Mouse (Mus musculus) G1E (cell line): ENCODE results near the gene Atrnl1. TPM values are rescaled to one million over a fixed set of nuclear protein-coding genes. Genes with fewer than 3 reads are reported as not detected.

Source experiments
- ATAC-seq: 2 replicates; pipeline ENCODE4 v1.8.0; 2016; ENCODE audit warnings: mild to moderate bottlenecking; ENCODE audit not compliant: insufficient number of reproducible peaks, poor library complexity, low FRiP score, severe bottlenecking; ENCODE audit errors: extremely low read depth
- DNase-seq: peaks from one replicate; pipeline ENCODE4 v3.0.0; 2012; ENCODE audit warnings: low spot score
- H3K27me3 ChIP-seq: 2 replicates; pipeline ENCODE4 v1.6.1; 2012; ENCODE audit warnings: mild to moderate bottlenecking, low read length, inconsistent platforms; ENCODE audit not compliant: insufficient read depth
- H3K36me3 ChIP-seq: replicated peaks from 2 replicates; pipeline ENCODE3; 2012; ENCODE audit warnings: mild to moderate bottlenecking, inconsistent platforms
- H3K4me1 ChIP-seq: 2 replicates; pipeline ENCODE4 v1.6.1; 2012; ENCODE audit warnings: low read depth, low read length, inconsistent platforms, mixed read lengths; ENCODE audit not compliant: insufficient read depth
- H3K4me3 ChIP-seq: 2 replicates; pipeline ENCODE4 v1.5.1; 2012; ENCODE audit warnings: low read depth, mild to moderate bottlenecking, inconsistent platforms, low read length, moderate library complexity, mixed read lengths
- H3K9me3 ChIP-seq: replicated peaks from 2 replicates; pipeline ENCODE4 v1.6.1; 2012; ENCODE audit warnings: inconsistent platforms
- CTCF ChIP-seq: IDR thresholded peaks from 2 replicates; pipeline ENCODE4 v1.5.1; 2012; ENCODE audit warnings: low read depth, low read length, inconsistent platforms, mixed read lengths
- GATA1 ChIP-seq: IDR thresholded peaks from 2 replicates; pipeline ENCODE4 v1.6.1; 2012; ENCODE audit warnings: borderline replicate concordance, low read length, inconsistent platforms, mixed read lengths
- GATA2 ChIP-seq: IDR thresholded peaks from 2 replicates; pipeline ENCODE4 v1.6.1; 2012; ENCODE audit warnings: low read depth, low read length, inconsistent platforms, borderline replicate concordance
- POLR2AphosphoS5 ChIP-seq: IDR thresholded peaks from 2 replicates; pipeline ENCODE4 v1.6.1; 2012; ENCODE audit warnings: low read depth, low read length, inconsistent platforms; ENCODE audit not compliant: insufficient replicate concordance
- TAL1 ChIP-seq: conservative IDR thresholded peaks from 2 replicates; pipeline ENCODE4 v1.6.1; 2012; ENCODE audit warnings: low read depth, low read length, inconsistent platforms, mixed read lengths
- polyA plus RNA-seq: library from polyadenylated mRNA; stranded (reverse); fragments of >175 nt; gene quantifications from 2 replicates; pipeline ENCODE4 v1.2.3, GENCODE M21; 2012
- total RNA-seq, 2 experiments: library from RNA; stranded (forward) in 1 of 2; stranded (reverse) in 1 of 2; fragments of 200-1000 nt in 1 of 2; fragments of >200 nt in 1 of 2; fragmentation: Nextera tagmentation in 1 of 2; gene quantifications; 2 replicates each; pipeline ENCODE4 v1.2.3; 2014 to 2017

The Atrnl1 gene
- total and polyA plus RNA-seq, 3 experiments: 0.52 to 5.8 (median 3.2) TPM

DNA sequence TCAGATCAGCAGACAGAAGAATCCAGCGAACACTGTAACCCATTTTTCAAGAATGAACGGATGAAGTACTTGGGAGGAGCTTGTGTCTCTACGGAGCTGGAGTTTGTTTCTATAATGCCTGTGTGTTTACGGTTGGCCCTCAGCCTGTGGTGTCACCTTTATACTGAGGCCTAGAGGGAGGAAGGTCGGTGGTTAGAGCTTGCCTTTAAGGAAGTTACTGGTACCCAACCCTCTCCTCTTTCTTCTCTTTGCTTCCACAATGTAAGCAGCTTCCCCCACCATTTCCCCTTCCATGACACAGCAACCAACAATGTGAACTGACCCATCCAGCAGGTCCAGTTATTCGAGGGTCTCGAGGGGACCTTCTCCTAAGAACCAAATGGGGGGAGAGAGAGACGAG, 475.9 kb downstream of the Atrnl1 start:
- ATAC-seq: no peak
- TF ChIP-seq TAL1: no peak
- TF ChIP-seq GATA2: no peak
- no peak for TF ChIP-seq CTCF
- TF ChIP-seq GATA1: no peak
- no peak for TF ChIP-seq POLR2AphosphoS5

DNA sequence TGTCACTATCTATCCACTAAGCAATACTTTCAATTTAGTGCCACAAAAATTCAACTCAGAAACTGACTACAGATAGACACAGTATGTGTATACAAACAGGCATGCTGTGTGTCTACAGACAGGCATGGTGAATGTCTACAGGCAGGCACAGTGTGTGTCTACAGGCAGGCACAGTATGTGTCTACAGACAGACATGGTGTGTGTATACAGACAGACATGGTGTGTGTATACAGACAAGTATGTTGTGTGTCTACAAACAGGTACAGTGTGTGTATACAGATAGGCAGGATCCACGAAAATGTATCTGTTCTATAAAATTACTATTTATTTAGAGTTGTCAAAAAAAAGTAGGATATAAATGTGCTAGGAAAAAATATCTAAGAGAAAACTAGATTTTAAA, 477.1 kb downstream of the Atrnl1 start:
- DNase-seq (no peak), ATAC-seq (no peak)
- no peak for TF ChIP-seq POLR2AphosphoS5
- TF ChIP-seq GATA2: no peak
- no peak for TF ChIP-seq CTCF
- no peak for TF ChIP-seq TAL1
- TF ChIP-seq GATA1: no peak
- Histone ChIP-seq H3K9me3 (peaks cover 40% of the 10 kb centered on the region), H3K27me3 (no peaks in the 10 kb centered on the region), H3K4me3 (no peak overlapping the region), H3K36me3 (no peaks in the 10 kb centered on the region), H3K4me1 (no peaks in the 10 kb centered on the region)

More for the DNA sequence above, 475.9 kb downstream of the Atrnl1 start:
- Histone ChIP-seq H3K4me3 (no peak overlapping the region), H3K9me3 (peaks cover 43% of the 10 kb centered on the region), H3K4me1 (no peaks in the 10 kb centered on the region), H3K36me3 (no peaks in the 10 kb centered on the region), H3K27me3 (no peaks in the 10 kb centered on the region)
- DNase-seq: no peak

DNA sequence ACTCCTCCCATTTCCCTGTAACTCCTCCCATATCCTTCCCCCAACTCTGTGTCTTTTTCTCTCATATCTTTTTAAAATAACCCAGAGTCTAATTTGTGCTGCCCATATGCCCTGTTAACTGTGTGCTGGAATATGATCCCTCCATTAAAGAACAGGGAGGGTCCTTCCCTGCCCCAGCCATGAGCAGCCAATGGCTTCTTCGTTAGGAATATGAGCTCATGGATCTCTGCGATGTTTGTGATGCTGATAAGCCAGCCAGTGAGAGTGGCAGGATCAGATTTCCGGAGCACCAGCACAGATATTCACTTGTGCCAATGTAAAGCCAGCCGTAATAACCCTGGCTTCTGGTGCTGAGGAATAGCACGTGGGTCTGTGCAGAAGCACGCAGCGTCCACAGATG, 477.6 kb downstream of the Atrnl1 start:
- Histone ChIP-seq H3K4me1 (no peaks in the 10 kb centered on the region), H3K4me3 (no peak overlapping the region), H3K36me3 (no peaks in the 10 kb centered on the region), H3K27me3 (no peaks in the 10 kb centered on the region), H3K9me3 (peaks cover 41% of the 10 kb centered on the region)
- ATAC-seq: no peak
- DNase-seq: no peak
- TF ChIP-seq TAL1: no peak
- TF ChIP-seq POLR2AphosphoS5: no peak
- no peak for TF ChIP-seq CTCF
- TF ChIP-seq GATA2: no peak
- no peak for TF ChIP-seq GATA1

DNA sequence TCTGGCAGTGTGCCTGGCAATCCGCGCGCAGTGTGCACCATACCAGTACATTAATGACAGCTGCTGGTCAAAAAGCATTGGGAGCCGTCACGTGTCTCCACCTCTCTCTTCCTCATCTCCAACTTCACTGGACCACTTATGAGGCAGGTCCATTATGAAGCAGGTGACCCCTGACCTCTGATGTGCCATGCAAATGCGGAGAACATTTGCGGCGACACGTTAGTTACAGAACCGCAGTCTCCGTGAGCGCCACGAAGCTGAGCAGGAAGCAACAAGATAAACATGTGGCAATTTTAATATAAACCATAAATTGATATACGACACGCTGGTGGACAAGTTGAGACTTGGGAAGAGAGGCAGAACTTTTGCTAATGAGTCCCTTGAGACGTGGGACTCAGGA, 481.1 kb downstream of the Atrnl1 start:
- no peak for DNase-seq
- TF ChIP-seq POLR2AphosphoS5 (no peak), GATA1 (no peak), CTCF (no peak), GATA2 (no peak), TAL1 (no peak)

DNA sequence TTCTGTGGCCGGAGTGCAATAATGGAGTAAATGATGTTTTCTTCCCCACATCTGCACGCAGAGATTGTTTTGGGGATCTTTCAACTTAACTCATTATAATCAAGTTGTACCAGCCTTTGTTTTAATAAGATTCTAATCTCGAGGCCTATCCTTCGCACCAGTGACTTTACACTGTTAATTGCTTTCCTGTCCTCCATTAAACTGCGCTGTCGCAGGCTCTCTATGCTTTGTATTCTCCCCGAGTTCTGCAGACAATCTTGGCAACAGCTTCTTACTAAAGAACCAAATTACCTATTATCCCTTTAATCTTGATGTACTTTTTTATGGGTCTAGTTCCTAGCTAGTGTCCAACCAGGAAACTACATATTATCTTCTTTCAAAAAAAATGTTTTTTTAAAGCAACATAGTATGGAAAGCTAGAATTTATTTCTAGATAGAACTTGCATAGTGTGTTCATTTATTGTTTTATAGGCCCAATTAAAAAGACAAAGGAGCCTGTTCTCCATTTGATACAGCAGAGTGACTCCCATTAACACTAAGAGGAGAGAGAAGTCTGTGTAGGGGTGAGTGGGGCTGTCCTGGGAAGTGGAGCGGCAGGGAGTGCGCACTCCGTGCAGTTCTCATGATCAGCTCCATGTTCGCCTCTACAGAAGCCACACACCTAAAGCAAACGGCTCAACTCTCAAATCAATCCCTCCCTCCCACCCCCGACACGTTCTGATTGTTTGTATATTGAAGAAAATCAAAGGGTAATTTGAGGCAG, 484.1 kb downstream of the Atrnl1 start:
- DNase-seq: no peak
- Histone ChIP-seq H3K27me3 (no peaks in the 10 kb centered on the region), H3K9me3 (peaks cover 19% of the 10 kb centered on the region; the same call in 1 of the 2 replicates), H3K4me3 (no peak overlapping the region), H3K36me3 (no peaks in the 10 kb centered on the region), H3K4me1 (no peaks in the 10 kb centered on the region)
- TF ChIP-seq POLR2AphosphoS5 (no peak), GATA1 (no peak), CTCF (no peak)
- no peak for ATAC-seq

More for the DNA sequence above, 481.1 kb downstream of the Atrnl1 start:
- Histone ChIP-seq H3K36me3 (no peaks in the 10 kb centered on the region), H3K4me3 (no peak overlapping the region), H3K9me3 (peaks cover 32% of the 10 kb centered on the region), H3K4me1 (no peaks in the 10 kb centered on the region), H3K27me3 (no peaks in the 10 kb centered on the region)
- ATAC-seq: no peak

DNA sequence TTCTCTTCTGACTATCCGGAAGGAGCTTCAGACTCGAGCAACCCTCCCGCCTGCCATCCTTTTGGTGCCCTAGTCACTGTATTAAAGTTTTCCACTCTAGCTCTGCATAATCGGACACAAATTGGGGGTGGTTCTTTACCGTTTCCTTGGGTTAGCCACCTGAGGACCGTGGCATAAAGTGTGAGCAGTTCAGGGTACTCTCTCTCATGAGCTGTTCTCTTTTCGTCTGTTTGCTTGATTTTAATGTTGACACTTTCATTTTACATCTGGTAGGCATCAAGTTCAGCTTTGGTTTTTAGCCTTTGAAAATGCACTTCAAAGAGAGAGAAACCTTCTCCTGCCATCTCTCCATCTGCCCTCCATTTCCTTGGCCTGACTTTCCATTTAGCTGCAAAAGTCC, 484.9 kb downstream of the Atrnl1 start:
- peaks cover 19% of the 10 kb centered on the region for H3K9me3 ChIP-seq
- no peak overlapping the region for H3K4me3 ChIP-seq
- TF ChIP-seq TAL1: no peak
- TF ChIP-seq CTCF: no peak
- TF ChIP-seq POLR2AphosphoS5: no peak
- no peak for TF ChIP-seq GATA2
- no peaks in the 10 kb centered on the region for H3K4me1 ChIP-seq
- no peaks in the 10 kb centered on the region for H3K36me3 ChIP-seq
- ATAC-seq (no peak), DNase-seq (no peak)
- no peaks in the 10 kb centered on the region for H3K27me3 ChIP-seq

DNA sequence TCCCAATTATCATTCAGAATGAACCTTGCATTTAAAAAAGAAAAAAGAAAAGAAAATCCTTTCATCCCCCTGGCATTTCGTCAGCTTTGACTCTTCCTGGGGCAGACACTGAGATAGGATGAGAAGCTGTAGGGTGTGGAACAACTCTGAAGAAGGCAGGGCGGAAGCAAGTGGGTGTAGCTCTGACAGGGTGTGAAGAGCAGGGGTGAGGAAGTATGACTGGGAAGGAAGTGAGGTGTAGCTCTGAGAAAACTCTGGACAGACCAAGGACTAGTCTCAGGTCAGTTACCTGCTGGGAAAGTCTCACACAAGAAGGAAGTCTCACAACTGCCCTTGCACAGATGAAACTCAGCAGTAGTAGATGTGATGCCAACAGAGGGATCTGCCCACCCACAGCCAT, 486.4 kb downstream of the Atrnl1 start:
- no peak for ATAC-seq

More for the DNA sequence above, 486.4 kb downstream of the Atrnl1 start:
- no peak for DNase-seq
- Histone ChIP-seq H3K9me3 (peaks cover 20% of the 10 kb centered on the region), H3K4me1 (no peaks in the 10 kb centered on the region), H3K4me3 (no peak overlapping the region), H3K27me3 (no peaks in the 10 kb centered on the region), H3K36me3 (no peaks in the 10 kb centered on the region)
- no peak for TF ChIP-seq GATA1
- TF ChIP-seq TAL1: no peak
- no peak for TF ChIP-seq GATA2
- TF ChIP-seq CTCF: no peak
- TF ChIP-seq POLR2AphosphoS5: no peak
